Mouse (Mus musculus): ENCODE measurements around the gene BC025446. TPM values are rescaled to one million over a fixed set of nuclear protein-coding genes. Genes with fewer than 3 reads are reported as not detected.

Gene BC025446
- polyA plus RNA-seq, 1 experiment from 2014 or later: not detected

- H3K27ac ChIP-seq (replicated peaks): no peak overlapping the region
- no peak overlapping the region for H3K4me2 ChIP-seq
- H3K27me3 ChIP-seq (replicated peaks): no peaks in the 10 kb centered on the region
- ATAC-seq (ENCODE audit: extremely low read depth, insufficient number of reproducible peaks, low FRiP score, low TSS enrichment): no peak
- peaks cover 6% of the 10 kb centered on the region; the same call in 1 of the 2 replicates for H3K9me3 ChIP-seq
- H3K4me3 ChIP-seq: no peak overlapping the region
- no peaks in the 10 kb centered on the region for H3K36me3 ChIP-seq
- H3K9ac ChIP-seq: no peak overlapping the region
- H3K4me1 ChIP-seq: no peaks in the 10 kb centered on the region
Observed at GRCm38 (mm10) chr15:75265863-75266262, 49.7 kb downstream of the BC025446 start.

GRCm38 (mm10) chr15:75266626-75267025, 50.5 kb downstream of the BC025446 start:
- H3K9ac ChIP-seq: no peak overlapping the region
- no peak overlapping the region for H3K4me2 ChIP-seq
- H3K4me1 ChIP-seq: no peaks in the 10 kb centered on the region
- H3K4me3 ChIP-seq: no peak overlapping the region
- no peaks in the 10 kb centered on the region for H3K36me3 ChIP-seq
- H3K27me3 ChIP-seq (replicated peaks): no peaks in the 10 kb centered on the region
- ATAC-seq (ENCODE audit: extremely low read depth, insufficient number of reproducible peaks, low FRiP score, low TSS enrichment): no peak
- 64% methylated on average over 1 of the region's 1 CpGs for WGBS
- H3K27ac ChIP-seq (replicated peaks): no peak overlapping the region
- peaks cover 6% of the 10 kb centered on the region; the same call in 1 of the 2 replicates for H3K9me3 ChIP-seq

GRCm38 (mm10) chr15:75268121-75268520, 51.9 kb downstream of the BC025446 start, which contains the start of gene Ly6f:
Gene Ly6f, plus strand, starts transcription at chr15:75268421.
- no peak within 1 kb of the TSS for H3K4me3 ChIP-seq
- ATAC-seq (ENCODE audit: extremely low read depth, insufficient number of reproducible peaks, low FRiP score, low TSS enrichment): no peak

GRCm38 (mm10) chr15:75268916-75269829, 53.0 kb downstream of the BC025446 start:
- Histone ChIP-seq H3K4me3 (no peak overlapping the region), H3K27ac (replicated peaks) (no peak overlapping the region), H3K4me2 (no peak overlapping the region), H3K36me3 (no peaks in the 10 kb centered on the region), H3K9me3 (peaks cover 3% of the 10 kb centered on the region; the same call in 1 of the 2 replicates), H3K27me3 (replicated peaks) (no peaks in the 10 kb centered on the region), H3K4me1 (no peaks in the 10 kb centered on the region), H3K9ac (no peak overlapping the region)
- 66% methylated on average over 5 of the region's 5 CpGs for WGBS
- ATAC-seq (ENCODE audit: extremely low read depth, insufficient number of reproducible peaks, low FRiP score, low TSS enrichment): no peak

More at GRCm38 (mm10) chr15:75268121-75268520, 51.9 kb downstream of the BC025446 start, which contains the start of gene Ly6f:
- peaks cover 3% of the 10 kb centered on the region; the same call in 1 of the 2 replicates for H3K9me3 ChIP-seq
- no peak within 1 kb of the TSS for H3K4me2 ChIP-seq
- H3K4me1 ChIP-seq: no peaks in the 10 kb centered on the region
- H3K36me3 ChIP-seq: no peaks in the 10 kb centered on the region
- H3K27me3 ChIP-seq (replicated peaks): no peaks in the 10 kb centered on the region
- H3K9ac ChIP-seq: no peak within 1 kb of the TSS
- H3K27ac ChIP-seq (replicated peaks): no peak within 1 kb of the TSS

- no peak for ATAC-seq (ENCODE audit: extremely low read depth, insufficient number of reproducible peaks, low FRiP score, low TSS enrichment)
- H3K27me3 ChIP-seq (replicated peaks): no peaks in the 10 kb centered on the region
- no peak overlapping the region for H3K4me2 ChIP-seq
- H3K27ac ChIP-seq (replicated peaks): no peak overlapping the region
- no peaks in the 10 kb centered on the region for H3K9me3 ChIP-seq
- no peak overlapping the region for H3K4me3 ChIP-seq
- no peak overlapping the region for H3K9ac ChIP-seq
- H3K4me1 ChIP-seq: no peaks in the 10 kb centered on the region
- no peaks in the 10 kb centered on the region for H3K36me3 ChIP-seq
Observed at GRCm38 (mm10) chr15:75270169-75270568, 54.0 kb downstream of the BC025446 start.

- no peak overlapping the region for H3K4me2 ChIP-seq
- H3K36me3 ChIP-seq: no peaks in the 10 kb centered on the region
- WGBS: 62% methylated on average over 3 of the region's 3 CpGs
- H3K4me1 ChIP-seq: no peaks in the 10 kb centered on the region
- H3K27me3 ChIP-seq (replicated peaks): no peaks in the 10 kb centered on the region
- H3K9me3 ChIP-seq: no peaks in the 10 kb centered on the region
- no peak overlapping the region for H3K27ac ChIP-seq (replicated peaks)
- no peak overlapping the region for H3K4me3 ChIP-seq
- ATAC-seq (ENCODE audit: extremely low read depth, insufficient number of reproducible peaks, low FRiP score, low TSS enrichment): no peak
- H3K9ac ChIP-seq: no peak overlapping the region
Observed at GRCm38 (mm10) chr15:75270691-75271362, 54.7 kb downstream of the BC025446 start.

GRCm38 (mm10) chr15:75271426-75271825, 55.2 kb downstream of the BC025446 start:
- H3K4me3 ChIP-seq: no peak overlapping the region
- no peaks in the 10 kb centered on the region for H3K36me3 ChIP-seq
- H3K27ac ChIP-seq (replicated peaks): no peak overlapping the region
- no peaks in the 10 kb centered on the region for H3K27me3 ChIP-seq (replicated peaks)
- no peaks in the 10 kb centered on the region for H3K4me1 ChIP-seq
- 59% methylated on average over 1 of the region's 1 CpGs for WGBS
- no peak for ATAC-seq (ENCODE audit: extremely low read depth, insufficient number of reproducible peaks, low FRiP score, low TSS enrichment)
- no peak overlapping the region for H3K9ac ChIP-seq
- no peak overlapping the region for H3K4me2 ChIP-seq
- no peaks in the 10 kb centered on the region for H3K9me3 ChIP-seq

GRCm38 (mm10) chr15:75271891-75272290, 55.7 kb downstream of the BC025446 start:
- Histone ChIP-seq H3K9me3 (no peaks in the 10 kb centered on the region), H3K9ac (no peak overlapping the region), H3K27me3 (replicated peaks) (no peaks in the 10 kb centered on the region), H3K4me2 (no peak overlapping the region), H3K27ac (replicated peaks) (no peak overlapping the region), H3K36me3 (no peaks in the 10 kb centered on the region), H3K4me1 (no peaks in the 10 kb centered on the region), H3K4me3 (no peak overlapping the region)
- ATAC-seq (ENCODE audit: extremely low read depth, insufficient number of reproducible peaks, low FRiP score, low TSS enrichment): no peak
- WGBS: 60% methylated on average over 3 of the region's 3 CpGs

Other genes starting within 250 kb of the BC025446 start
- gene Ly6i, start 232.9 kb upstream of the BC025446 start, polyA plus RNA-seq (2015; fragmentation: Nextera tagmentation; extraction: Ambion mirVana): 0.12 TPM in 1 of 2 replicates, not detected in the other
- gene Ly6a, start 218.3 kb upstream of the BC025446 start, polyA plus RNA-seq (2015; fragmentation: Nextera tagmentation; extraction: Ambion mirVana): 0.88 and 1.3 TPM in 2 replicates
- gene Ly6c1, start 167.5 kb upstream of the BC025446 start, polyA plus RNA-seq (2015; fragmentation: Nextera tagmentation; extraction: Ambion mirVana): 0.43 and 1.7 TPM in 2 replicates
- gene Ly6c2, start 104.4 kb upstream of the BC025446 start, polyA plus RNA-seq (2015; fragmentation: Nextera tagmentation; extraction: Ambion mirVana): 0.59 and 0.72 TPM in 2 replicates
- not detected in 2 replicates for gene Ly6g, start 61.1 kb upstream of the BC025446 start, polyA plus RNA-seq (2015; fragmentation: Nextera tagmentation; extraction: Ambion mirVana)
- gene Ly6f, start 52.0 kb downstream of the BC025446 start, polyA plus RNA-seq (2015; fragmentation: Nextera tagmentation; extraction: Ambion mirVana): not detected in 2 replicates